Mouse (Mus musculus) MEL-GATA-1-ER (cell line): Measurements from ENCODE around the gene Hoxa11.

Experiments
- DNase-seq: peaks from one replicate; pipeline ENCODE4 v3.0.0-alpha.2; 2012; ENCODE audit warnings: low read depth; ENCODE audit errors: extremely low read depth

Gene Hoxa11

GRCm38 (mm10) chr6:52247766-52248637 is 2.4 kb upstream of the Hoxa11 start:
- no peak for DNase-seq

- DNase-seq: no peak
Observed at GRCm38 (mm10) chr6:52246916-52247315, 1.3 kb upstream of the Hoxa11 start.

- no peak for DNase-seq
Observed at GRCm38 (mm10) chr6:52246403-52246803, 793 bp upstream of the Hoxa11 start.

DNA sequence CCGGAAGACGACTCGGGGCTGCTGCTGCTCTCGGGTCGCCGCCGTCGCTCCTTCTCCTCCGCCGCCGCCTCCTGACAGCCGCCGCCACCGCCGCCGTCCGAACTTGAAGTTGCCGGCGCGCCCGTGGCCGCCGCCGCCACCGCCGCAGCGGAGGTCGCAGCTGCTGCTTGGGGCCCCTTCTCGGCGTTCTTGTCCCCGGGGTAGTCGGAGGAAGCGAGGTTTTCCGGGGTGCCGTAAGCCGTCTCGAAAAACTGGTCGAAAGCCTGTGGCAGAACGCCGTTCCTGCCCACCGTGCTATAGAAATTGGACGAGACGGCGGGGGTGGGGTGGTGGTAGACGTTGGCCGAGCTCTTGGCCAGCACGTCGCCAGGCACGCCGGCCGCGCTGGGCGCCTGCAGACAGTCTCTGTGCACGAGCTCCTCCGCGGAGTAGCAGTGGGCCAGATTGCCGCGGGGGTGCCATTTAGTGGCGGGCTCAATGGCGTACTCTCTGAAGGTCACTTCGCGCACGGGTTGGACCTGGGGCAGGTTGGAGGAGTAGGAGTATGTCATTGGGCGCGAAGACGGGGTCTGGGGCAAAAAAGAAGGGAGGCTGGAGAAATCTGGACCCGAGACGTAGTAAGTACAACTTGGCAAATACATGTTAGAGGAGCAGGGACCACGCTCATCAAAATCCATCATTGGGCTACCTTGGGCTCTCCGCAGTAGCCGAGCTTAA is 412 bp downstream of the Hoxa11 start:
- no peak for DNase-seq

GRCm38 (mm10) chr6:52244471-52245039 is 1.1 kb downstream of the Hoxa11 start:
- DNase-seq: no peak

- no peak for DNase-seq
Observed at GRCm38 (mm10) chr6:52243681-52244121, 1.9 kb downstream of the Hoxa11 start.

- DNase-seq: no peak
Observed at GRCm38 (mm10) chr6:52242801-52243332, 2.7 kb downstream of the Hoxa11 start.

DNA sequence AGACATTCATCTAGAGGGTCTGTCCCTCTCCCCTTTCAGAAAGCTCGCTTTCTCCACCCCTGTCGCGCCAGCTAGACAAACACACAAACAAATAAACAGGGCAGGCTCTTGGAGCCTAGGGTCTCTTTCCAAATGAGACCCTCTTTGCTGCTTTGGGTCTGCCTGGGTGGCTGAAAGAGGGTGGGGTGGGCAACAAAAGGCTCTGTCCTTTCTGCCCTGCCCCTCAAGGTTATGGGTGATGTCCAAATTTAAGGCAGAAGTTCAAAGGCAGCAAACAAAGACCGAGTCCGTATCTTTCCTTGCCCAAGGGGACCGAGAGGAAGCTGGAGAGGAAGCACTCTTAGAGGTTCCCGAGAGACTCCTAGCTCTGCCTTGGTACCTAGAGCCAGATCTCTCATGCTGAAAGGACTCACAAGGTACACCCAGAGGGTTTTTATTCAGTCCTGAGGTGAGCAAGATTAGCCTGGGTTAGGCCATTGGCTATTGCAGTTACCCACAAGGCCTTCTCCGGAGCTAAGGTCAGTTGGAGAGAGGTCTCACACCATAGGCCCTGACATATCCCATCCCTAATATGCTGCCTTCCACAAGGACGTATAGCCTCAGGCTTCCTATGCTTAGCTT is 4.5 kb downstream of the Hoxa11 start:
- no peak for DNase-seq

DNA sequence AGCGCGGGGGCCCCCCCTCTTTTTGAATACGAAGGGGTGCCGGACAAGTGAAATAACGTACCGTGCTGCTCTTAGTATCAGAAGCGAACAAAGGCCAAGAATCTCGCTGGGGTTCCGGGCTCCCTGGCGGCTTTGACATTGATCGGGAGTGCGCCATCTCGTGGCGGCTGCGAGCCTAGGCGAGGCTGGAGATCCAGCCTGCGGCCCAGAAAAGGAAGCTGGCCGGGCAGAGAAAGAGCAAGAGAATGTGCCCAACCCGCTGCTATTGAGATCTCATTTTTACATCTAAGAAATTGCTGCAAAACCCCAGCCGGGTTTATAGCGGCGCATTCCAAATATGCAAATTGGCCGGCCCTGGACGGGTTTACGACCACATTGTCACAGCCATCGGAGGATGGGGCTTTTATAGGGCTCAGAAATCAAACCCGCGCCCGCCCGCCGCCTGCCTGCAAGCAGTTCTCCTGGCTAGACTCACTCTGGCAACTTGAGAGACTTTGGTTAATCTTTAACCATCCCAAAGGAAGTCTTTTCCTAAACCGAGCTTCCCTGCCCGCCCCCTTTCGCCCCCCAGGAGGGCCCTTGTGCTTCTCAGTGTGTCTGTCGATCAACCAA is 5.1 kb downstream of the Hoxa11 start, which contains the start of gene Hoxa10:
Gene Hoxa10, minus strand, starts transcription at position 466 of the 612 bp plus-strand sequence.
- no peak for DNase-seq

DNA sequence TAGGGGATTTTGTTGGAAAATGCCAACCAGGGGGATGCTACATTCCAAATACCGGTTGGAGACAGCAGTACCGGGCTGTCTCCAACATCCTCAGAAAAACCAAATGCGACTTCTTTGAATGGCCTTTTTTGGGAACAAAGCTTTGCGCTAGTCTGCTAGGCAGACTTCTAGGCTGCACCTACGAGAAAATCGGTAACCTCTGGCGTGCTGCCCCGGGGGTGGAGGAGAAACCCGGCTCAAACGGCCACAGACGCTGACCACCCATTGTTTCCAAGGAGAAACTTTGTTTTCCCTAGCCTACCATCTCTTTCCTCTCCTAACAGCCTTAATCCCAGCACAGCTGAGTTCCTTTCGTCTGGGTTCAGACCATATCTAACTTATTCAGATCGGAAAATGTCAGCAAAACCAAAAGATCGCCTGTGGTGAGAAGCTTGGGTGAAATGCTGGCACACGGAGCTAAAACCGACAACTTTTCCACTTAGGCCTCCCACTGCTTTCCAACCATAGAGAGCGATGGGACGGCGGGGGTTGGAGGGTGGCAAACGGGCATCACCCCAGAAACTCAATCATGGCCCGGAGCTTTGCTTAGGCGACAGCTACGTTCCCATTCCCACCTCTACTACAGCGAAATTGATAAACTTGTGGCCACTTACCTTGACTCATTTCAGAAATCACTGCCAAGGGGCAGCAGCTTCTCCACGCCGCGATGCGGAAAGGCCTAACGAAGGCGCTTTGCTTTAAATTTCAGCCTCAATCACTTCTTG is 5.8 kb downstream of the Hoxa11 start:
- DNase-seq: no peak

- DNase-seq: no peak
Observed at GRCm38 (mm10) chr6:52238976-52239375, 6.6 kb downstream of the Hoxa11 start.

- DNase-seq: no peak
Observed at GRCm38 (mm10) chr6:52238155-52238545, 7.5 kb downstream of the Hoxa11 start.

- DNase-seq: no peak
Observed at GRCm38 (mm10) chr6:52237346-52238154, 8.1 kb downstream of the Hoxa11 start.

GRCm38 (mm10) chr6:52236806-52237205 is 8.8 kb downstream of the Hoxa11 start:
- DNase-seq: no peak

GRCm38 (mm10) chr6:52235866-52236265 is 9.7 kb downstream of the Hoxa11 start:
- no peak for DNase-seq

- DNase-seq: no peak
Observed at GRCm38 (mm10) chr6:52235267-52235666, 10.3 kb downstream of the Hoxa11 start.

GRCm38 (mm10) chr6:52234428-52235140 is 11.0 kb downstream of the Hoxa11 start:
- no peak for DNase-seq

GRCm38 (mm10) chr6:52233546-52234427 is 11.8 kb downstream of the Hoxa11 start:
- DNase-seq: no peak
